Mouse (Mus musculus): Measurements from ENCODE around the gene Morn3. TPM values are rescaled to one million over a fixed set of nuclear protein-coding genes. Genes with fewer than 3 reads are reported as not detected.

Gene Morn3
- polyA plus RNA-seq, 1 experiment from 2014 or later = 3.9 TPM

DNA sequence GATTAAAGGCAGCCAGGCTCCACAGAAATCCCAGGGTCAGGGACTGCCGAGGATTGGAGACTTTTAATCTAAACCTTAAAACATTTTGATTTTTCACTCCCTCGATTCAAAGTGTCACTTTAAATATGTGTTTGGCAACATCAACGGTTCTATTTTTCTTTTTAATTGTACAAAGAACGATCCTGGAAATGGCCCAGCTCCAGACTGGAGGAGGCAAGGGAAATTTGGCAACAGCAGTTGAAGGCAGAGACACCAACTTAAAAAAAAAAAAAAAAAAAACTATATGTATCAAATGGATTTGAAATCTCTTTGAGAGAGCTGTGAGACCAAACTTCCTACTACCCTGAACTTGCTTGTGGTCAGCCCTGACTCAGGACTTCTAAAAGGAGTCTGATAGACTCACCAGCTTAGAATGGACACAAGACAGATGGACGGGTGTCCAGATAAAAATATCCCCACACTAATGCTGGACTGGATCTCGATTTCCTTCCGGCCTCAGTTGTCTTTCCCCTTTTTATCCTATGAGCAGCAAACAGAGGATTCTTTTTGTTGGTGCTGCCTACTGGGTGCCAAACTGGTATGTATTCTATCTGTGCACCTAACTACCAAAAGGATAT, 37.8 kb downstream of the Morn3 start:
- Histone ChIP-seq H3K4me2 (ENCODE audit: low read depth, low read length) (no peak overlapping the region), H3K27me3 (ENCODE audit: control insufficient read depth, insufficient read depth, low read depth, low read length) (no peaks in the 10 kb centered on the region), H3K27ac (ENCODE audit: low read length) (no peak overlapping the region), H3K4me3 (ENCODE audit: low read length) (no peak overlapping the region), H3K4me1 (replicated peaks; ENCODE audit: control insufficient read depth, insufficient read depth, low read length) (peaks cover 12% of the 10 kb centered on the region), H3K9ac (ENCODE audit: low read length) (no peak overlapping the region), H3K9me3 (ENCODE audit: control insufficient read depth, low read length) (no peaks in the 10 kb centered on the region), H3K36me3 (ENCODE audit: control insufficient read depth, insufficient read depth, low read length) (no peaks in the 10 kb centered on the region)
- no peak for ATAC-seq (ENCODE audit: low read depth)
- WGBS = 39% methylated on average over 7 of the region's 7 CpGs

DNA sequence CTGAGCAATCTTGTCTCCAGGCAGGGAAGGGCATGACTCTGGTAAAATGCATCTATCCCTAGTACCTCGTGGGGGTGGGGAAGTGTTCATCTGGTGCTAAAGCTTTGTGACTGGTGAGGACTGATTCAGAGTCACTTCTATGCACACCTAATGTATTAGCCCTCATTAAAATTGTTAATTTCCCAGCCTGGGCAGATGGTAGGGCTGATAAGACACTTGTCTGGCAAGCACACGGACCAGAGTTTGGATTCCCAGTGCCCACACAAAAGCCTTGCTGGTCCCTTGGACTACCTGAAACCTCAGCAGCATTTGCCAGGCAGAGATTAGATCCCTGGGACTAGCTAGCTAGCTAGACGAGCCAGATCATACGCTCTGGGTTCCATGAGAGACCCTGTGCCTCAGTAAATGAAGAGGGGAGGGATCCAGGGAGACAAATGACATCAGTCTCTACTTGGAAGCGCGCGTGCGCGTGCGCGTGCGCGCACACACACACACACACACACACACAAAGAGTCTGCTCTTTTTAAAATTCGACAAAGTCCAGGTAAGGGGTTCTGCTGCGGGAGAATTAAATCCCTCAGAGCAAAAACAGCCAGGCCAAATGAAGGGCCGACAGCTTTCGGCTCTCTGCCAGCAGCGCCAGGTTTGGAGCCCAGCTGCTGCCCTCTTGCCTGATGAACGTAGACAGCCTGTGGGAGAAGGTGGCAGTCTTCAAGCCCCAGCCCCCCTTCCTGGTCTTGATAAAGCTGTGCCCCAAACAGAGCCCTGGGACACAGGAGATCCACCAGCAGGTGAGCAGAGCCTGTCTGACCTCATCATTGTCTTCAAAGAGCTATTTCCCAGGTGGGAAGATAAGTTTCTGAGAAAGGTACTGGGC, 40.9 kb downstream of the Morn3 start:
- WGBS = 61% methylated on average over 19 of the region's 19 CpGs
- no peak for ATAC-seq (ENCODE audit: low read depth)
- Histone ChIP-seq H3K27me3 (ENCODE audit: control insufficient read depth, insufficient read depth, low read depth, low read length) (no peaks in the 10 kb centered on the region), H3K4me2 (ENCODE audit: low read depth, low read length) (0 out of 2 replicates have a peak overlapping the region, but pooled peaks have one; percentile 6), H3K36me3 (ENCODE audit: control insufficient read depth, insufficient read depth, low read length) (no peaks in the 10 kb centered on the region), H3K4me3 (ENCODE audit: low read length) (no peak overlapping the region), H3K27ac (ENCODE audit: low read length) (no peak overlapping the region), H3K9me3 (ENCODE audit: control insufficient read depth, low read length) (no peaks in the 10 kb centered on the region), H3K4me1 (replicated peaks; ENCODE audit: control insufficient read depth, insufficient read depth, low read length) (peaks cover 9% of the 10 kb centered on the region), H3K9ac (ENCODE audit: low read length) (no peak overlapping the region)

DNA sequence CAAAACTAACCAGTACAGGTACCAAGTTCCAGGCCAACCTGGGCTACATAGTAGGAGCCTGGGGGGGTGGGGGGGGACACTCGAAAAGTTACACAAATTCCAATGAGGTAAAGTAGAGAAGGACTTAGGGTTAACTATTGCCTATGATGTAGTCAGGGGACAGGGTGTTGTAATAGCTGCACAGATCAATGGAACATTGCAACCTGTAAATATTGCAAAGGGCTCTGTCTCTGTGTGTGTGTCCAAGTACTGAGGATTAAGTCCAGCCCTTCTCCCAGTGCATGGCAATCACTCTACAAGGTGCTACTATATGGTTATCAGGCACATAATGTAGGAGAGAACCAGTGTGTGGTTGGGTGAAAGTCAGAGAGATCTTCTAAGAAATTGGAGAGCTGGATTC, 45.9 kb downstream of the Morn3 start:
- no peak for ATAC-seq (ENCODE audit: low read depth)

DNA sequence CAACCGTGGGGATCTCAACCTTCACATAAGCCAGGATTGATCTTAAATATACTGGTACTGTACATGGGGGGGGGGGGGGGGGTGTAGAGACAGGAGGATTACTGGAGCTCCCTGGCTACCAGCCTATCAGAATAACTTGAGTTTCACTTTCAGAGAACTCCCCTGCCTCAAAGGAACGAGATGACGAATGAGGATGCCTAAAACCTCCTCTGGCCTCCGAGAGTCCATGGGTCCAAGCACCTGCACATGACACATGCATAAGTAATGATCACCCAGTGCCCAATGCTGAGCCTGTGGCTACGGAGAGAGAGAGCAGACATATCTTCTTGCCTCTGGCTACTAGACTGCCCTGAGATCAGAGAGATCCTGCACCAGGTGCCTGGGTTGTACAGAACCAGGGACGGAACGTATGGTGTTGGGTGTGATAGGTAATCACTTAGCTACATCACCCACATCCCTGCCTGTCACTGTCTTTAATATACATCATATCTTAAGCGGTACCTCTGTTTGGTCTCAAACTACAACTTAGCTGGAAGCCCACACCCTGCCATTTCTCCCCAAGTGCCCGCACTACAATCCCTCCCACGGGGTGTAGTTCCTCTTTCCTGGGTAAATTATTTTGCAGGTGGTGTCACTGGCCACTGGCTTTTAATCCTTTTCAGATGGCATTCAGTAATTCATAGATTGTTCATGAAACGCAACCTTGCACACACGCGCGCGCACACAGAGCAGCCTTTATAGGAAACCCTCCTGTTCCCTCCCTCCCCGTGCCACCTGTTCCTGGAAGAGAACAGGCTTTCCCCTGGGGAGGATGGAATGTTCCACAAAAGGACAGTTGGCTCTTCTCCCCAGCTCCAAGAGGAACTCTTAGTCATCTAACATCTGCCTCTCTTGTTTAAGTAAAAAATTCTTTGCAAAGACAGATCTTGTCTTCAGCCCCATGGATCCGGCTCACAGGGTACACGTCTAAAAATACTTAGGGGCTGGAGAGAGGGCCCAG, 49.3 kb downstream of the Morn3 start:
- Histone ChIP-seq H3K4me3 (ENCODE audit: low read length) (no peak overlapping the region), H3K4me2 (ENCODE audit: low read depth, low read length) (no peak overlapping the region), H3K27me3 (ENCODE audit: control insufficient read depth, insufficient read depth, low read depth, low read length) (no peaks in the 10 kb centered on the region), H3K27ac (ENCODE audit: low read length) (no peak overlapping the region), H3K36me3 (ENCODE audit: control insufficient read depth, insufficient read depth, low read length) (no peaks in the 10 kb centered on the region), H3K4me1 (replicated peaks; ENCODE audit: control insufficient read depth, insufficient read depth, low read length) (0 out of 2 replicates have a peak, but pooled peaks cover 2% of the 10 kb centered on the region), H3K9ac (ENCODE audit: low read length) (no peak overlapping the region), H3K9me3 (ENCODE audit: control insufficient read depth, low read length) (no peaks in the 10 kb centered on the region)
- 85% methylated on average over 18 of the region's 18 CpGs for WGBS
- no peak for ATAC-seq (ENCODE audit: low read depth)

More for the DNA sequence above, 45.9 kb downstream of the Morn3 start:
- no peak overlapping the region for H3K9ac ChIP-seq (ENCODE audit: low read length)
- no peaks in the 10 kb centered on the region for H3K9me3 ChIP-seq (ENCODE audit: control insufficient read depth, low read length)
- no peaks in the 10 kb centered on the region for H3K4me1 ChIP-seq (replicated peaks; ENCODE audit: control insufficient read depth, insufficient read depth, low read length)
- no peak overlapping the region for H3K4me2 ChIP-seq (ENCODE audit: low read depth, low read length)
- H3K4me3 ChIP-seq (ENCODE audit: low read length) = no peak overlapping the region
- no peaks in the 10 kb centered on the region for H3K27me3 ChIP-seq (ENCODE audit: control insufficient read depth, insufficient read depth, low read depth, low read length)
- H3K27ac ChIP-seq (ENCODE audit: low read length) = no peak overlapping the region
- no peaks in the 10 kb centered on the region for H3K36me3 ChIP-seq (ENCODE audit: control insufficient read depth, insufficient read depth, low read length)
- WGBS = 63% methylated on average over 1 of the region's 1 CpGs

DNA sequence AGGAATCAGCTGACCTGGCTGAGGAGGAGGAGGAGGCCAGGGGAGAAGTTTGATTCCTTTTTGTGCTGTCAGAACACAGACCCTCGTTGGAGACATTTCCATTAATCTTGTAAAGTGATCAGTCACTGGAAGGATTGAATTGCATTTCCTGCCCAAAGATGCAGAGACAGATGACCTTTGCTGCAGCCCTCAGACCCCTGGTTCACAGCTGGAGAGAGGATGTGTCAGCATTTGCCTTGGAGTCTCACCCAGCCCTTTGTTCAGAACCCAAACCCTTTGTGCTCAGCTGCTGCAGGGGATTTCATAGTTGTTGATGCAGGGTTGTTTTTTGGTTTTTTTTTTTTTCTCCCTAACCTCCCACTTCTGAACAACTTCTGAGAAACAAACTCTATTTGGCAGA, 51.9 kb downstream of the Morn3 start:
- H3K27ac ChIP-seq (ENCODE audit: low read length) = no peak overlapping the region
- no peak overlapping the region for H3K4me2 ChIP-seq (ENCODE audit: low read depth, low read length)
- no peaks in the 10 kb centered on the region for H3K9me3 ChIP-seq (ENCODE audit: control insufficient read depth, low read length)
- H3K36me3 ChIP-seq (ENCODE audit: control insufficient read depth, insufficient read depth, low read length) = no peaks in the 10 kb centered on the region
- H3K4me1 ChIP-seq (replicated peaks; ENCODE audit: control insufficient read depth, insufficient read depth, low read length) = peaks cover 14% of the 10 kb centered on the region
- no peak overlapping the region for H3K4me3 ChIP-seq (ENCODE audit: low read length)
- no peaks in the 10 kb centered on the region for H3K27me3 ChIP-seq (ENCODE audit: control insufficient read depth, insufficient read depth, low read depth, low read length)
- no peak overlapping the region for H3K9ac ChIP-seq (ENCODE audit: low read length)
- 0% methylated on average over 1 of the region's 1 CpGs for WGBS
- no peak for ATAC-seq (ENCODE audit: low read depth)

DNA sequence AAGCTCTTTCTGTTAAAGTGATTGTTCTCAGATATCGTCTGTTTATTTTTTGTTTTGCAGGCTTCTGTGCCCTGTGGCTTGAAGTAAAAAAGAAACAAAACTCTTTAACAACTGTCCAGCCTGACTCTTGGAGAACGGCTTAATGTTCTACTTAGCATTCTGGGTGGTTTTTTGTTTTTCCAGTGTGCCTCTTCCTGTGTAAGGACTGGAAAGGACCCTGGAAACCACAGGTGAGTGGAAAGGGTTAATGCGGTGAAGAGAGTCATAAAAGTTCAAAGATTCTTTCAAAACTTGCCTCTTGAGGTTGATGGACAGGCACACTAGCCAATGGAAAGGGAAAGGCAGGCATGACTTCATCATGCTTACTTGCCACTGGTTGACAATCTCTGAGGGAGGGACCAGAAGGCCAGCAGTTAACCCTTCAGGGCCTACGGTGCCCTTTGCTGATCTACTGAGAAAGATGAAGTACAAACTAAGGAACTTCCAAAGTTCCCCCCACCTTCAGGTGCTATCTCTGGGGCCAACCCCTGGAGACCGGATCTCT, 52.4 kb downstream of the Morn3 start:
- peak overlapping the region; percentile 43; the same call in 1 of the 2 replicates for H3K9ac ChIP-seq (ENCODE audit: low read length)
- ATAC-seq (ENCODE audit: low read depth) = peak; percentile 92
- peaks cover 18% of the 10 kb centered on the region for H3K4me1 ChIP-seq (replicated peaks; ENCODE audit: control insufficient read depth, insufficient read depth, low read length)
- H3K27ac ChIP-seq (ENCODE audit: low read length) = peak overlapping the region; percentile 56
- no peaks in the 10 kb centered on the region for H3K36me3 ChIP-seq (ENCODE audit: control insufficient read depth, insufficient read depth, low read length)
- WGBS = 3% methylated on average over 5 of the region's 5 CpGs
- H3K9me3 ChIP-seq (ENCODE audit: control insufficient read depth, low read length) = no peaks in the 10 kb centered on the region
- H3K27me3 ChIP-seq (ENCODE audit: control insufficient read depth, insufficient read depth, low read depth, low read length) = no peaks in the 10 kb centered on the region
- H3K4me2 ChIP-seq (ENCODE audit: low read depth, low read length) = peak overlapping the region; percentile 53
- H3K4me3 ChIP-seq (ENCODE audit: low read length) = peak overlapping the region; percentile 36

DNA sequence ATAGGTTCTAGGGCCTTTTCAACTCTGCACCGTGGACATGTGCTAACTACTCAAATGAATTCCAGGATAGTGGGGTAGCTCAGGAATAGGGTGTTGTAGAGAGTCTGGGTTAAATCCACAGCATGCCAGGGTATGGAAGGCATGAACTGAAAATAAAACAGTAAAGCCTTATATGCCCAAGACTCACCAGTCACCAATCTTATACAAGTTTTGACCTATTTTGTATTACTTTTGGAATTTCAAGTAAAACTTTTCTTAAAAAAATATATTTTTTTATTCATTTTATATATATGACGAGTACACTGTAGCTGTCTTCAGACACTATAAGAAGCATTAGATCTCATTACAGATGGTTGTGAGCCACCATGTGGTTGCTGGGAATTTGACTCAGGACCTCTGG, 53.0 kb downstream of the Morn3 start:
- Histone ChIP-seq H3K4me1 (replicated peaks; ENCODE audit: control insufficient read depth, insufficient read depth, low read length) (peaks cover 18% of the 10 kb centered on the region), H3K36me3 (ENCODE audit: control insufficient read depth, insufficient read depth, low read length) (no peaks in the 10 kb centered on the region), H3K27me3 (ENCODE audit: control insufficient read depth, insufficient read depth, low read depth, low read length) (no peaks in the 10 kb centered on the region), H3K27ac (ENCODE audit: low read length) (peak overlapping the region; percentile 56), H3K4me3 (ENCODE audit: low read length) (peak overlapping the region; percentile 36), H3K9ac (ENCODE audit: low read length) (peak overlapping the region; percentile 43; the same call in 1 of the 2 replicates), H3K4me2 (ENCODE audit: low read depth, low read length) (peak overlapping the region; percentile 53), H3K9me3 (ENCODE audit: control insufficient read depth, low read length) (no peaks in the 10 kb centered on the region)
- 33% methylated on average over 2 of the region's 2 CpGs for WGBS
- ATAC-seq (ENCODE audit: low read depth) = no peak

DNA sequence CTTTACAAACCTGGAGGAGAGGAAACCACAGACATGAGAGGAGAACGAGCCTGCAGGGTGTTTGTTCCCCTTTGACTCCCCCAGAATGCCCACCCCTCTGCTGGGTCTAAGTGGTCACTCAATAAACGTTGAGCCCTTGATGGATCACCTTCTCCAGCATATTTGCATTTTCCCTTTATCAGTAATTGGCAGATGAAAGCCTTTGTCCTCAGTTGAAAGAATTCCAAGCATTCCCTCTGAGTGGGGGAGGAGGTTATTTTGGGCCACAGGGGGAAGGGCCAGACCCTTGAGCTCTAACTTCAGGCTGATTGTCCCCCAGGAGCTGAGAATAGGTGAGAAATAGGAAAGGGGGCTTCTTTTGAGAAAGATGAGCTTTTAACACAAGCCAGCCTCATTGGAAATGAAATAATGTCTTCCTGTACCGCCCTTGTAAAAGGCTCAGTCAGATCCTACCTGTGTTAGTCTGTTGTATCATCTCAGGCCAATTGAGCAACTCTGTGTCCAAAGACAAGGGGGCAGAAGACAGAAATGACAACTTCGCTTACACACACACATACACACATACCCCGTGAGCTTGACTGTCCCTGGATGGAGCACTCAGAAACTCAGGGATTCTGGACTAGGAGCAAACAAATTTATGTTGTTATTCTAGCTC, 55.3 kb downstream of the Morn3 start:
- Histone ChIP-seq H3K27me3 (ENCODE audit: control insufficient read depth, insufficient read depth, low read depth, low read length) (no peaks in the 10 kb centered on the region), H3K4me2 (ENCODE audit: low read depth, low read length) (peak overlapping the region; percentile 88), H3K36me3 (ENCODE audit: control insufficient read depth, insufficient read depth, low read length) (no peaks in the 10 kb centered on the region), H3K9me3 (ENCODE audit: control insufficient read depth, low read length) (no peaks in the 10 kb centered on the region), H3K9ac (ENCODE audit: low read length) (0 out of 2 replicates have a peak overlapping the region, but pooled peaks have one; percentile 0), H3K27ac (ENCODE audit: low read length) (peak overlapping the region; percentile 43), H3K4me3 (ENCODE audit: low read length) (no peak overlapping the region), H3K4me1 (replicated peaks; ENCODE audit: control insufficient read depth, insufficient read depth, low read length) (peaks cover 21% of the 10 kb centered on the region)
- ATAC-seq (ENCODE audit: low read depth) = no peak
- 27% methylated on average over 5 of the region's 5 CpGs for WGBS
